Mouse (Mus musculus) frontal cortex, postnatal 10 days (tissue): ENCODE results near the gene Ltbp2.

Experiments used
- DNase-seq, 2 experiments: peaks; one replicate each; pipeline ENCODE4 v3.0.0; 2022; ENCODE audit warnings: low spot score in 2 of 2, mixed read lengths in 1 of 2

Ltbp2 gene

GRCm38 (mm10) chr12:84876481-84877121 lies at the start of gene Ltbp2:
Gene Ltbp2, minus strand, starts transcription at chr12:84876532.
- DNase-seq, result peak; percentile 51 to 74

- DNase-seq, result no peak
These were observed 48.0 kb upstream of the Ltbp2 start for GRCm38 (mm10) chr12:84924324-84924723.

GRCm38 (mm10) chr12:84921881-84922419 lies 45.6 kb upstream of the Ltbp2 start:
- DNase-seq, result no peak

- no peak for DNase-seq
These were observed 42.5 kb upstream of the Ltbp2 start for GRCm38 (mm10) chr12:84918809-84919208.

GRCm38 (mm10) chr12:84917799-84918198 lies 41.5 kb upstream of the Ltbp2 start:
- no peak for DNase-seq

GRCm38 (mm10) chr12:84914959-84915358 lies 38.6 kb upstream of the Ltbp2 start:
- no peak for DNase-seq

GRCm38 (mm10) chr12:84912652-84913104 lies 36.3 kb upstream of the Ltbp2 start:
- DNase-seq, result peak in 1 of 2 experiments; percentile 12

GRCm38 (mm10) chr12:84911640-84912039 lies 35.3 kb upstream of the Ltbp2 start:
- no peak for DNase-seq

GRCm38 (mm10) chr12:84910066-84910465 lies 33.7 kb upstream of the Ltbp2 start:
- no peak for DNase-seq

- peak in 1 of 2 experiments; percentile 12 for DNase-seq
These were observed 31.5 kb upstream of the Ltbp2 start for GRCm38 (mm10) chr12:84907627-84908480.

GRCm38 (mm10) chr12:84907024-84907626 lies 30.8 kb upstream of the Ltbp2 start:
- no peak for DNase-seq

- no peak for DNase-seq
These were observed 28.1 kb upstream of the Ltbp2 start for GRCm38 (mm10) chr12:84904399-84904798.

- DNase-seq, result no peak
These were observed 24.0 kb upstream of the Ltbp2 start for GRCm38 (mm10) chr12:84900317-84900716.

- DNase-seq, result no peak
These were observed 21.0 kb upstream of the Ltbp2 start for GRCm38 (mm10) chr12:84897322-84897721.

- no peak for DNase-seq
These were observed 19.9 kb upstream of the Ltbp2 start for GRCm38 (mm10) chr12:84896235-84896634.

GRCm38 (mm10) chr12:84893648-84894628 lies 17.6 kb upstream of the Ltbp2 start:
- no peak for DNase-seq

- DNase-seq, result no peak
These were observed 14.0 kb upstream of the Ltbp2 start for GRCm38 (mm10) chr12:84890289-84890688.

- no peak for DNase-seq
These were observed 9.0 kb upstream of the Ltbp2 start for GRCm38 (mm10) chr12:84885107-84885876.

GRCm38 (mm10) chr12:84884423-84885076 lies 8.2 kb upstream of the Ltbp2 start:
- DNase-seq, result no peak

- no peak for DNase-seq
These were observed 6.5 kb upstream of the Ltbp2 start for GRCm38 (mm10) chr12:84882796-84883195.
